Mouse (Mus musculus) small intestine, adult 10 weeks (tissue): ENCODE data around the gene Camkk1. TPM values are rescaled to one million over a fixed set of nuclear protein-coding genes. Genes with fewer than 3 reads are reported as not detected.

ENCODE experiments used
- polyA plus RNA-seq: library from polyadenylated mRNA; stranded (reverse); fragments of 350-450 nt; fragmentation: Illumina TruSeq; extraction: RNeasy Lipid Tissue Mini Kit (QIAGEN cat#74804); gene quantifications from one replicate; pipeline ENCODE4 v1.2.3, GENCODE M21; 2014; ENCODE audit warnings: low replicate concordance

Camkk1 gene
- 0.33 TPM for polyA plus RNA-seq

GRCm38 (mm10) chr11:73018471-73019146 is at the start of gene Camkk1:
Camkk1 (plus strand) TSS chr11:73019008.

GRCm38 (mm10) chr11:72998771-72999170 is 20.0 kb upstream of the Camkk1 start, which contains the start of gene P2rx1:
P2rx1 (plus strand) TSS chr11:72999103.

GRCm38 (mm10) chr11:73047542-73047996 is 28.8 kb downstream of the Camkk1 start, which contains the start of gene Ncbp3:
Ncbp3 (plus strand) TSS chr11:73047783.

GRCm38 (mm10) chr11:73090283-73090682 is 71.5 kb downstream of the Camkk1 start, which contains the start of gene Itgae:
Itgae (plus strand) TSS chr11:73090583.

Other genes with a start within 250 kb of the Camkk1 start
- gene Cyb5d2, start 222.9 kb upstream of the Camkk1 start, polyA plus RNA-seq = 10.0 TPM
- 38.1 TPM for gene Zzef1, start 222.8 kb upstream of the Camkk1 start, polyA plus RNA-seq
- 23.9 TPM for gene Atp2a3, start 57.8 kb upstream of the Camkk1 start, polyA plus RNA-seq
- gene P2rx1, start 19.9 kb upstream of the Camkk1 start, polyA plus RNA-seq = 0.93 TPM
- gene Ncbp3, start 28.8 kb downstream of the Camkk1 start, polyA plus RNA-seq = 6.5 TPM
- gene Itgae, start 71.6 kb downstream of the Camkk1 start, polyA plus RNA-seq = 4.9 TPM
- 6.0 TPM for gene Haspin, start 119.3 kb downstream of the Camkk1 start, polyA plus RNA-seq
- gene P2rx5, start 141.4 kb downstream of the Camkk1 start, polyA plus RNA-seq = not detected
- 23.2 TPM for gene Emc6, start 158.0 kb downstream of the Camkk1 start, polyA plus RNA-seq
- gene Tax1bp3, start 158.1 kb downstream of the Camkk1 start, polyA plus RNA-seq = 62.9 TPM
- gene Ctns, start 180.0 kb downstream of the Camkk1 start, polyA plus RNA-seq = 12.0 TPM
- gene Shpk, start 180.5 kb downstream of the Camkk1 start, polyA plus RNA-seq = 10.2 TPM
- gene Trpv1, start 215.3 kb downstream of the Camkk1 start, polyA plus RNA-seq = not detected
- gene Trpv3, start 248.4 kb downstream of the Camkk1 start, polyA plus RNA-seq = 0.33 TPM